Comparison of ENCODE assay signal across 15 mouse cellular contexts in genomic region chr17:85071088-85071775, GRCm38 (mm10). TPM values are rescaled to one million over a fixed set of nuclear protein-coding genes. Genes with fewer than 3 reads are reported as not detected.
A peak's percentile ranks its signal among the peaks of the same experiment; 100 is the strongest.
DNase-seq lines count a peak whose midpoint lies in the region; ATAC-seq and TF ChIP-seq lines count a peak whose summit lies in the region.
"Had no signal": no experiment of that assay in that cellular context is flagged by ENCODE, and none has a peak within 500 bp of the region (broad histone marks: within the 10 kb centered on the region; RNA-seq: fewer than 3 reads in every experiment).

No protein-coding gene starts in this region.

- TF ChIP-seq POLR2A in cerebellum, adult 2 months (IDR thresholded peaks at IDR 0.05; ENCODE audit: borderline replicate concordance, insufficient read depth, low read length): no peak
- no peak for TF ChIP-seq POLR2A in brain, embryonic 14.5 days (IDR thresholded peaks at IDR 0.05; ENCODE audit: borderline replicate concordance, extremely low read depth, insufficient read depth, insufficient read length, poor library complexity, severe bottlenecking)

- H3K4me2 ChIP-seq in intestine, postnatal 0 days (replicated peaks; ENCODE audit: low read depth): no peak overlapping the region
- H3K4me2 ChIP-seq in intestine, embryonic 16.5 days (ENCODE audit: low read depth, low read length): no peak overlapping the region
- H3K4me2 ChIP-seq in neural tube, embryonic 13.5 days: no peak overlapping the region
- no peak overlapping the region for H3K4me2 ChIP-seq in neural tube, embryonic 15.5 days

- 80% methylated on average over 8 of the region's 8 CpGs for WGBS in cerebellum, adult 2 months
- 92% methylated on average over 8 of the region's 8 CpGs for WGBS in intestine, postnatal 0 days
- WGBS in intestine, embryonic 16.5 days: 91% methylated on average over 8 of the region's 8 CpGs
- WGBS in neural tube, embryonic 13.5 days: 74% methylated on average over 8 of the region's 8 CpGs
- WGBS in neural tube, embryonic 15.5 days: 74% methylated on average over 8 of the region's 8 CpGs

- no peak overlapping the region for H3K4me3 ChIP-seq in cerebellum, adult 2 months (replicated peaks; ENCODE audit: insufficient read depth, low read depth, low read length)
- H3K4me3 ChIP-seq in intestine, postnatal 0 days (ENCODE audit: low read depth, low read length): no peak overlapping the region
- no peak overlapping the region for H3K4me3 ChIP-seq in intestine, embryonic 16.5 days (ENCODE audit: low read length)
- H3K4me3 ChIP-seq in neural tube, embryonic 13.5 days: no peak overlapping the region
- no peak overlapping the region for H3K4me3 ChIP-seq in neural tube, embryonic 15.5 days (replicated peaks)

- no peaks in the 10 kb centered on the region for H3K9me3 ChIP-seq in intestine, postnatal 0 days (ENCODE audit: control insufficient read depth)
- H3K9me3 ChIP-seq in intestine, embryonic 16.5 days (ENCODE audit: control insufficient read depth, low read length): no peaks in the 10 kb centered on the region
- no peaks in the 10 kb centered on the region for H3K9me3 ChIP-seq in neural tube, embryonic 13.5 days
- H3K9me3 ChIP-seq in neural tube, embryonic 15.5 days (replicated peaks): no peaks in the 10 kb centered on the region
- H3K9me3 ChIP-seq: G1E had no signal

- H3K36me3 ChIP-seq in intestine, postnatal 0 days (ENCODE audit: control insufficient read depth, insufficient read depth): peaks cover 52% of the 10 kb centered on the region
- H3K36me3 ChIP-seq in intestine, embryonic 16.5 days (ENCODE audit: control insufficient read depth, insufficient read depth, low read length): peaks cover 10% of the 10 kb centered on the region
- peaks cover 79% of the 10 kb centered on the region for H3K36me3 ChIP-seq in neural tube, embryonic 13.5 days
- peaks cover 71% of the 10 kb centered on the region for H3K36me3 ChIP-seq in neural tube, embryonic 15.5 days

- H3K27ac ChIP-seq in cerebellum, adult 2 months (ENCODE audit: insufficient read depth, low read length): no peak overlapping the region
- H3K27ac ChIP-seq in intestine, postnatal 0 days (ENCODE audit: low read depth, low read length): no peak overlapping the region
- no peak overlapping the region for H3K27ac ChIP-seq in intestine, embryonic 16.5 days (ENCODE audit: low read length)
- no peak overlapping the region for H3K27ac ChIP-seq in neural tube, embryonic 13.5 days (replicated peaks)
- H3K27ac ChIP-seq in neural tube, embryonic 15.5 days (replicated peaks): no peak overlapping the region

- H3K9ac ChIP-seq in intestine, postnatal 0 days (ENCODE audit: low read depth, low read length): no peak overlapping the region
- H3K9ac ChIP-seq in intestine, embryonic 16.5 days (ENCODE audit: low read depth, low read length): no peak overlapping the region
- H3K9ac ChIP-seq in neural tube, embryonic 13.5 days: no peak overlapping the region
- no peak overlapping the region for H3K9ac ChIP-seq in neural tube, embryonic 15.5 days (replicated peaks)

- TF ChIP-seq CTCF in cerebellum, adult 2 months (IDR thresholded peaks at IDR 0.05; ENCODE audit: borderline replicate concordance, insufficient read depth, low read depth, low read length): peak; percentile 38; the same call in 1 of the 2 replicates
- peak; percentile 34 for TF ChIP-seq CTCF in intestine, postnatal 0 days (IDR thresholded peaks at IDR 0.05; ENCODE audit: low read depth)
- peak; percentile 29; the same call in 1 of the 2 replicates for TF ChIP-seq CTCF in brain, embryonic 14.5 days (IDR thresholded peaks at IDR 0.05; ENCODE audit: borderline replicate concordance, extremely low read depth, insufficient read depth, insufficient read length)

- ATAC-seq in intestine, postnatal 0 days: no peak
- no peak for ATAC-seq in intestine, embryonic 16.5 days
- ATAC-seq in neural tube, embryonic 13.5 days (ENCODE audit: low read depth): peak; percentile 55; the same call in 1 of the 2 replicates
- ATAC-seq in neural tube, embryonic 15.5 days (ENCODE audit: low FRiP score): no peak

- H3K27me3 ChIP-seq in cerebellum, adult 2 months (ENCODE audit: control insufficient read depth, insufficient read depth, low read length): no peaks in the 10 kb centered on the region
- H3K27me3 ChIP-seq in intestine, postnatal 0 days (replicated peaks; ENCODE audit: control insufficient read depth, insufficient read depth, low read length): no peaks in the 10 kb centered on the region
- H3K27me3 ChIP-seq in intestine, embryonic 16.5 days (replicated peaks; ENCODE audit: control insufficient read depth, insufficient read depth, low read length): no peaks in the 10 kb centered on the region
- no peaks in the 10 kb centered on the region for H3K27me3 ChIP-seq in neural tube, embryonic 13.5 days
- H3K27me3 ChIP-seq in neural tube, embryonic 15.5 days (replicated peaks): no peaks in the 10 kb centered on the region

- DNase-seq in cerebellum, adult 2 months: no peak
- DNase-seq in cerebellum, postnatal 4 days (ENCODE audit: low spot score in 2 of 2): no peak
- DNase-seq in brain, embryonic 14.5 days (ENCODE audit: low read depth): no peak
- DNase-seq in spleen, adult 12 weeks (ENCODE audit: low spot score): no peak
- DNase-seq: adrenal gland, postnatal 25 days; gastrocnemius, postnatal 36 days; kidney, postnatal 10 days; lung, adult 2 months; thymus, postnatal 25 days had no signal

- H3K4me1 ChIP-seq in cerebellum, adult 2 months (ENCODE audit: control insufficient read depth, insufficient read depth, low read length): no peaks in the 10 kb centered on the region; the same call in 1 of the 2 replicates
- no peaks in the 10 kb centered on the region for H3K4me1 ChIP-seq in intestine, postnatal 0 days (replicated peaks; ENCODE audit: control insufficient read depth, insufficient read depth, low read length)
- peaks cover 4% of the 10 kb centered on the region; the same call in 1 of the 2 replicates for H3K4me1 ChIP-seq in intestine, embryonic 16.5 days (ENCODE audit: control insufficient read depth, insufficient read depth, low read length)
- H3K4me1 ChIP-seq in neural tube, embryonic 13.5 days (replicated peaks): peaks cover 16% of the 10 kb centered on the region
- H3K4me1 ChIP-seq in neural tube, embryonic 15.5 days: peaks cover 3% of the 10 kb centered on the region

RNA-seq across cellular contexts. Expression of gene Prepl, which starts 18.8 kb away (rescaled TPM):
- polyA plus RNA-seq in cerebellum, adult 2 months (2012; rRNA removed): 286 and 307 TPM in 2 replicates
- polyA plus RNA-seq in intestine, postnatal 0 days (2015; fragmentation: Nextera tagmentation; extraction: Ambion mirVana): 13.7 and 13.8 TPM in 2 replicates
- polyA plus RNA-seq in intestine, embryonic 16.5 days (2015; fragmentation: Nextera tagmentation; extraction: Ambion mirVana): 26.4 and 29.8 TPM in 2 replicates
- polyA plus RNA-seq in neural tube, embryonic 13.5 days (2015; fragmentation: Nextera tagmentation; extraction: Ambion mirVana): 93.5 and 111 TPM in 2 replicates
- polyA plus RNA-seq in neural tube, embryonic 15.5 days (2015; fragmentation: Nextera tagmentation; extraction: Ambion mirVana): 126 and 135 TPM in 2 replicates
- 87.3 and 123 TPM in 2 replicates for polyA plus RNA-seq in brain, embryonic 14.5 days (2012; rRNA removed)

RNA-seq across cellular contexts. Expression of gene Camkmt, which starts 19.1 kb away (rescaled TPM):
- polyA plus RNA-seq in cerebellum, adult 2 months (2012; rRNA removed): 6.5 and 6.6 TPM in 2 replicates
- 7.7 and 9.2 TPM in 2 replicates for polyA plus RNA-seq in intestine, postnatal 0 days (2015; fragmentation: Nextera tagmentation; extraction: Ambion mirVana)
- polyA plus RNA-seq in intestine, embryonic 16.5 days (2015; fragmentation: Nextera tagmentation; extraction: Ambion mirVana): 15.3 and 16.4 TPM in 2 replicates
- 17.5 and 18.7 TPM in 2 replicates for polyA plus RNA-seq in neural tube, embryonic 13.5 days (2015; fragmentation: Nextera tagmentation; extraction: Ambion mirVana)
- polyA plus RNA-seq in neural tube, embryonic 15.5 days (2015; fragmentation: Nextera tagmentation; extraction: Ambion mirVana): 19.7 and 22.4 TPM in 2 replicates
- polyA plus RNA-seq in brain, embryonic 14.5 days (2012; rRNA removed): 4.9 and 6.7 TPM in 2 replicates

RNA-seq across cellular contexts. Expression of gene Slc3a1, which starts 43.1 kb away (rescaled TPM):
- 0.33 and 0.54 TPM in 2 replicates for polyA plus RNA-seq in cerebellum, adult 2 months (2012; rRNA removed)
- 121 and 130 TPM in 2 replicates for polyA plus RNA-seq in intestine, postnatal 0 days (2015; fragmentation: Nextera tagmentation; extraction: Ambion mirVana)
- polyA plus RNA-seq in intestine, embryonic 16.5 days (2015; fragmentation: Nextera tagmentation; extraction: Ambion mirVana): 72.2 and 109 TPM in 2 replicates
- polyA plus RNA-seq in neural tube, embryonic 13.5 days (2015; fragmentation: Nextera tagmentation; extraction: Ambion mirVana): 0.26 and 0.31 TPM in 2 replicates
- polyA plus RNA-seq in neural tube, embryonic 15.5 days (2015; fragmentation: Nextera tagmentation; extraction: Ambion mirVana): 0.14 and 0.37 TPM in 2 replicates
- polyA plus RNA-seq in brain, embryonic 14.5 days (2012; rRNA removed): 1.3 and 1.6 TPM in 2 replicates
- polyA plus RNA-seq: G1E; heart, postnatal 0 days had no signal

Comparison
In these comparisons a context has a peak if more than half of its experiments do, and no peak if none do; other contexts are left out.
1. RNA of gene Slc3a1, which starts 43.1 kb away (polyA plus RNA-seq): 121 to 130 TPM in intestine, postnatal 0 days and 72.2 to 109 TPM in intestine, embryonic 16.5 days; 1.3 to 1.6 TPM in brain, embryonic 14.5 days, 0.33 to 0.54 TPM in cerebellum, adult 2 months, 0.26 to 0.31 TPM in neural tube, embryonic 13.5 days and 0.14 to 0.37 TPM in neural tube, embryonic 15.5 days; every median in the first group is over 10 times any median in the second.
2. Peak in every context shown above with its lines, with median percentiles within 50 percentile points of each other: CTCF ChIP-seq.